Mouse (Mus musculus) left cerebral cortex, adult 18-20 months (tissue): Measurements from ENCODE around the gene Shbg. TPM values are rescaled to one million over a fixed set of nuclear protein-coding genes. Genes with fewer than 3 reads are reported as not detected.

Experiments used
- DNase-seq, 2 experiments: peaks; one replicate each; pipeline ENCODE4 v3.0.0; 2021 to 2022; ENCODE audit warnings: low spot score in 2 of 2, mixed read lengths in 1 of 2
- total RNA-seq, 2 experiments: library from RNA; stranded (reverse); gene quantifications; 2 replicates each; pipeline ENCODE4 v1.2.3; 2021

Gene Shbg
- total RNA-seq, 2 experiments from 2014 or later, result not detected

DNA sequence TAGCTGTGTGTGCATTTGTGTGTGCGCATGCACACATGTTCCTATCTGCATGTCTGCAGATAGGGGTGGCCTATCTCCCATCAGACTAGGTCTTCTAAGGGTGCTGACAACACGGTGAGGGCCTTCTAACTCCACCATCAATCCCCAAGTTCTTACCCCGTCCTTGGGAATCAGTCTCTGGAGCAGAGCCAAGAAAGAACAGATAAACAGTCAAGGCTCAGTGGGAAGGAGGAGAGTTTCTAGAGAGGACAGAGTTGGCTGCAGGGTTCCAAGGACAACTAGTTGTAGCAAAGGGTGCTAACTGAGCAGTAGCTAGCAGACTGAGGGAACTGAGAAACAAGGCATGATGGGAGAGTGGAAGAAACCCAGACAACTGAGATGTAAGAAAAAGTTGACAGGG is 15.9 kb downstream of the Shbg start:
- no peak for DNase-seq

DNA sequence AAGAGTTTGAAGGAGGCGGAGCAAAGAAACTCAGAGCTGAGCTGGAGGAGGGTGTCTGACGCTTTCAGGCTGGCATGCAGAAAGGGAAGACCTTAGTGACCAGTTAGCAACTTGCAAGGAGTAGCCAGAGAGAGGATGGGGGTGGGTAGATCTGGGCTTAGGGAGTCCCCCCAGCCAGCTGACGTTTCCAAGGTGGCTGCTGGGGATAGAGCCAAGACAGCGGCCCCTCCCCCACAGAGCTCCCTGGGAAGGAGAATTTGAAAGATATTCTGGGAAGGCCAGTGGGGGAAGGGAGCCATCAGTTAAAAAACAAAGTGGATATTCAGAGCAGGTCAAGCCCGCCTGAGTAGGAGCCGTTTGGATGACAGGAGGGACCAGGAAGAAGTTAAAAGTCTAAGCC is 17.6 kb downstream of the Shbg start:
- peak; percentile 52 for DNase-seq

GRCm38 (mm10) chr11:69599436-69599835 is 18.3 kb downstream of the Shbg start:
- DNase-seq, result no peak

DNA sequence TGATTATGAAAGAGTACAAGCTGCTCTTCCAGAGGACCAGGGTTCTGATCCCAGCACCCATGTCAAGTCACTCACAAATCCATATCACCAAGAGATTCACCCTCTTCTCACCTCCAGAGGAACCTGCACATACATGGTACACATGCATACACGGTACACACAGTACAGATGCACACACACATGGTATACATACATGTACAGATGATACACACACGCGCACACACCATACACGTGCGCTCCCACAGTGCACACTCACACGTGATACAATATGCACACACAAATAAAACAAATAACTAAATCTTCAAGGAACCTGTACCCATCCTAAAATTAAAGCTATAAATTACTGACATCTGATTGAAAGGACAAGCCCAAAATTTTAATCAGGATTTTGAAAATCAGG is 22.9 kb downstream of the Shbg start:
- DNase-seq, result no peak

DNA sequence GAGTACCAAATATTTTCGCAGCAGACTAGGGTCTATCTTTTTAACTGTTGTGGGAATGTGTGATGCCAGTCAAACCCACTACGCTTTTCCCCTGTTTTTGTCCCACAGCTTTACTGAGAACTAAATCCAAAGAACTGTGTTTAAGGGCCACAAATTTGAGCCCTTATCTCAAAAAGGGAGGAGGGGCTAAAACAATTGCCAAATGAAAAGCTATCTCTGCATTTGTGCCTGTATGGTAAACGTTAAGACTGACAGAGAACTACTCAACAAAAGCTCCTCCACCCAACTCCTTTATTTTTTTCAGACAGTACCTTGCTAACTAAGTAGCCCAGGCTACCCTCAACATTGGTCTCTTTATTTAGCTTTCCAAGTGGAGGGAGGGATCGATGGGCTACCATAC is 24.9 kb downstream of the Shbg start:
- no peak for DNase-seq

DNA sequence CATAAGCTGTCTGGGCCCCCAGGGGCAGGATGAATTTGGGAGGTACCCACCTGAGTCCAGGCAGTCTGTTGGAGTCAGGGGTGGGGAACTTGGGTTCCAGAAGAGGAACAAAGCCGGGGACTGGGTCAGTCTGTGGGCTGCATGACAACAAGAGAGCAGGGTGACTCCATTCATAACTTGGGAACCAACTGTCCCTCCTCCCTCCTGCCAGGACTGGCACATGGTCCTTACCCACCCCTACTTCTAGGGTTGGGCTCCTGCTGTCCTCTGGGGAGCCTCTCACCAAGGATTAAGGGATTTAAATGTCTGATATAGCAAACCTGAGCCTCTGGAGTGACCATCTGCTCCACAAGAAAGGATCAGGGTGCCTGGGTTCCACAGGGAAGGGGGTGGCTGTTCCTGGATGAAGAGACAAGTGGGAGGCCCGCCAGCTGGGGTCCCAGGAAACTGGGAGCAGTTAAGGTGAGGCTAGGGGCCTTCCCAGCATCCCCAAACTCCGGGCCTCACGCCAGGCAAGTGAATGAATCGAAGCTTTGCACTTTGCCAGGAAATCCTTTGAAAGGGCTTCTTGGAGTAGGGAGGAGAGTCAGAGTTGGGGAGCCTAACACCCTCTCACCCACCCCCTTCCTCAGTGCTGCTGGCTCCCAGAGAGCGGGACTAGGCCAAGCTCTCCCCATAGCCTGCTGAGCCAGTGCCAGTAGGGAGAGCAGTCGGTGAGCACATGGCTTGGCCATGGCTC is 25.6 kb downstream of the Shbg start:
- DNase-seq, result peak; percentile 36 to 56

- no peak for DNase-seq
Observed at GRCm38 (mm10) chr11:69591424-69591823, 26.3 kb downstream of the Shbg start.

GRCm38 (mm10) chr11:69590622-69591021 is 27.1 kb downstream of the Shbg start:
- DNase-seq, result no peak

- no peak for DNase-seq
Observed at GRCm38 (mm10) chr11:69589207-69589834, 28.4 kb downstream of the Shbg start.

- no peak for DNase-seq
Observed at GRCm38 (mm10) chr11:69585718-69586325, 31.9 kb downstream of the Shbg start.

- no peak for DNase-seq
Observed at GRCm38 (mm10) chr11:69584937-69585336, 32.8 kb downstream of the Shbg start.

DNA sequence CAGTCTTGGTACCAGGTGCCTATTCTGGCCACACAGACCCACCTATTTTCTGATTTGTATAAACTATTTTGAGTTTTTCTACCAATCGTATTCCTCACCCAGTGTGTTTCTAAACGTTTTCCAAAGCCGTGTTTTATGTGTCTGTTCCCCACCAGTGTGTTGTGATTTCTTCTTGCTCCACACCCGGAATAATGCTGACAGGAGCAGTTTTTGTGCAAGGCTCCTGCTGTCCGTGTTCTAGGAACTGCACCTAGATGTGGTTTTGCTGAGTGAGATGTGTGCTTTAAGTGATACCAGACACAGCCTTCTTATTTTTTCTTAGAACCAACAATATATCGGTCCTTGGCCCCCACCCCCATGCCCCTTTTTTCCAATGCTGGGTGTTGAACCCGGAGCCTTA is 33.7 kb downstream of the Shbg start:
- DNase-seq, result no peak

- no peak for DNase-seq
Observed at GRCm38 (mm10) chr11:69582230-69582805, 35.4 kb downstream of the Shbg start.

DNA sequence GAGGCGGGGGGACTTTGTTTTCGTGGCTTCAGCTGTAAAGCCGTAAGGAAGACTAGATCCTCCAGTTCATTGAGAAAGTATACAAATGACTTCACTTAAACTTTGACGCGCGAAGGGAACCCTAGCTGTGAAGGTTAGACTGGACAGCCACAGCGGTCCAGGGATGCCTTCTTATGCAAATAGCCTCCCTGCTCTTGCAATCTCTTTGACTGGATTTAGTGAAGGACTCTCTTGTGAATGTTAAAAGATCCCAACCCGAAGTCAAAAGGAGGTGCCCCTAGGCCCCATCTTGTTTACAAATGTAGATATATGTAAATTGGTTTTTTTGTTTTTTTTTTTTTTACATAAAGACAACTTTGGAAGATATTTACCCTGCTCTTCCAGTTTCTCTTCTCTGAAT is 35.9 kb downstream of the Shbg start:
- no peak for DNase-seq

DNA sequence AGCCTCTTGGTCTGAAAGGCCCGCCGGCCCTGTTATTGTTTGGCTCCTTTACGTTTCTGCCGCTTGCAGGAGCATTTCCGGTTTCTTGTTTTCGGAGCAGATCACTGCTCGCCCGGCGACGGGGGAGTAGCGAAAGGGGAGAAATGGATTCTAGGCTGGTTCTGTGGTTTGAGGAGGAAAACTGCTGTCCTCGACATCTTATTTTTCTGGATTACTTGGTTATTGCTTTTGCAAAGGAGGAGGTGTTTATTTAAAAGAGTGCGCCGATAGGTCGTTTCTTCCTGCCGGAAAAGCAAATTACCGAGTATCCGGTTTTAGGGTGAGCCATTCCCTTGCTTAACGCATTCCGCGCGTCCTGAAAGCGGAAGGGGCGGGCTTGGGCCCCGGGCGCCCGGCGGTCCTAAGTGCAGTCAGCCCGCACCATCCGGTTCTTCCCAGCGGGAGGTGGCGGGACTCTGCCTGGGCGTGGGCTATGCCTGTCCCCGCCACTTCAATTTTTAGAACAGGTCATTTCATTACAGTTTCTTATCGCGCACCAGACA is 36.5 kb downstream of the Shbg start:
- DNase-seq, result peak; percentile 88 to 91

DNA sequence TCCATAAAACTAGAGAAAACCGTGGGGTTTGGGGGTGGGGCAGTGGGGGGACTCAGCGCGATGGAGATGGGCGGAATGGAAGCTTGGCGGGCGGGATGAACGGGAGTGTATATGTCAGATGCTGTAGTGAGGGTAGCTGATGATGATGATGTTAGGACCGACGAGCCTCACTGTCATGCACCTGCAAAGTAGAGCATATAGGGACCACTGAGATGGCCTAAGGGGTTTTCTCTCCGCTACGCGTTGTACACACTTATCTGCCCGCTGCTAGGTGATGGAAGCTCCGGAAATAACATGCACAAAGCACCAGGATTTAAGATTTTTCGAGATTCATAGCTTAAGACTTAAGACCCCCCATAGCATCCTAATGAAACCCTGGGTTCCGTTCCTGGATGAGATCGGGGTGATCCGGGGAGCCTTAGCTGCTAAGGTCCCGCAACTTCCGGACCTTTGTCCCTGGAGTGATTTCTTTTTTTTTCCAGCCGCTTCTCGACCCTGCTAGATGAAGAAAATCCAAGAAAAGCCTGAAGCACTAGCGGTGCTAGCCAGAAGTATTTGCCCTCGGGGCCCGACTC is 37.0 kb downstream of the Shbg start:
- DNase-seq, result peak in 1 of 2 experiments; percentile 19

DNA sequence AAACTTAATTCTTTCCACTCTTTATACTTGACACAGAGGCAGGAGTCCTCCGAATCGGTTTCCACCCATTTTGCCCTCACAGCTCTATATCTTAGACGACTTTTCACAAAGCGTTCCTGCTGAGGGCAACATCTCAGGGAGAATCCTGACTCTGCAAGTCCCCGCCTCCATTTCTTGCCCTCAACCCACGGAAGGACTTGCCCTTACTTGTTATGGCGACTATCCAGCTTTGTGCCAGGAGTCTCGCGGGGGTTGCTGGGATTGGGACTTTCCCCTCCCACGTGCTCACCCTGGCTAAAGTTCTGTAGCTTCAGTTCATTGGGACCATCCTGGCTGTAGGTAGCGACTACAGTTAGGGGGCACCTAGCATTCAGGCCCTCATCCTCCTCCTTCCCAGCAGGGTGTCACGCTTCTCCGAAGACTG is 37.6 kb downstream of the Shbg start, which contains the start of the genes Wrap53 and Trp53:
Gene Wrap53 (minus strand): TSS at position 165 of the 424 bp plus-strand sequence.
Gene Trp53 (plus strand): TSS at position 269 of the 424 bp plus-strand sequence.
- DNase-seq, result peak; percentile 83 to 87

DNA sequence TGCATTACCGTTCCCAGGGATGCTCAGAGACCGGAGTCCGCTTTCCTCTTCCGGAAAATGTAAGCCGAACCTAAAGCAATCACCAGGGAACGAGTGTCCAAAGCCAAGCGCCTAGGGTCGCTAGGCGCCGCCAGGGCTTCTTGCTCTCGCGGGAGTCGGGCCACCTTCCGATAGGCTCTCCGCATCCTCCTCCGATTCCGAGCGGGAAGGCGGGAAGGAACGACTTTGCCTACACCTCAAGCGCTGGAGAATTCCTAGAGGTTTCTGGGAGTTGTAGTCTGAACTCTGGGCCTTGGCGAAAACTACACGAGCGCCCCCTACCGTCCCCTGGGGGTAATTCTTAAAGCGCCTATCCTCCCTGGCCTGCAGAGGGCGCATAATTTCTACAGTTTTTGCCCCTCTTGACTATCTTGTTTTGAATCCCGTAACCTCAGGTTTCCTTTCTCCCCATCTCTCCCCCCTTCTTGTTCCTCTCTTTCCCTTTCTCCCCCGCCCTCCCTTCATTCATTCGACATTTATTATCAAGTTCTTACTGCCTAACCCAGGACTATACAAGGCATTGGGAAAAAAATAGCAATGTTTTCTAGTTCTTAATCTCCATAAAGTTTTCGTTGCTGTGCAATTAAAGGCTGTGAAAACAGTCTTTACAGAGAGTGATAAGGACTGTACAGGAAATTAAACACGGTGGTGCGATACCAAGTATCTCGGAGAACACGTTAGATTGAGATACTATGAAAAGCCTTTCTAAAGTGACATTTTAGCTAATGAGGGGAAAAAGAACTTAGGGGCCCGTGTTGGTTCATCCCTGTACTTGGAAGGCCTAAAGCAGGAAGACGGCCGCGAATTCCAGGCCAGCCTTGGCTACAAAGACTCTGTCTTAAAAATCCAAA is 38.3 kb downstream of the Shbg start:
- DNase-seq, result peak; percentile 97

GRCm38 (mm10) chr11:69578301-69578700 is 39.4 kb downstream of the Shbg start:
- DNase-seq, result no peak

DNA sequence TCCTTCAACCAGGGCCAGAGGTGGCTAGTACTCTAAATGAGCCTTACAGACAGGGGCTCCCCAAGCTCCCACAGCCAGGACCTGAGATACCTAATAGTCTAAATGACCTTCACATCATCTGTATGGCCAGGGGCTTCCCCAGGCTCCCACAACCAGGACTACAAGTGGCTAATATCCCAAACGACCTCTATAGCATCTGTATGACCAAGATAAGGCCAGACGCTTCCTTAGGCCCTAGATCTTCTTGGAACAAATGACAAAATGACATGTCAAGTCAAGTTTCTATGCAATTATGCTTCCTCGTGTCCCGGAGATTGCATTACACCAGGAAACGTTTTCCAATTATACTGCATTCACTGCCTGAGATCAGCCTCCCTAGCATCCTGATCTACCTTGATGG is 41.4 kb downstream of the Shbg start:
- no peak for DNase-seq
